Mouse (Mus musculus): Measurements from ENCODE around the gene Gm136. TPM values are rescaled to one million over a fixed set of nuclear protein-coding genes. Genes with fewer than 3 reads are reported as not detected.

Gm136 gene
- total RNA-seq (2014; rRNA removed), result not detected in 2 replicates
- polyA plus RNA-seq (2015; fragmentation: Nextera tagmentation; extraction: Ambion mirVana), result 0.23 TPM in 1 of 2 replicates, not detected in the other

DNA sequence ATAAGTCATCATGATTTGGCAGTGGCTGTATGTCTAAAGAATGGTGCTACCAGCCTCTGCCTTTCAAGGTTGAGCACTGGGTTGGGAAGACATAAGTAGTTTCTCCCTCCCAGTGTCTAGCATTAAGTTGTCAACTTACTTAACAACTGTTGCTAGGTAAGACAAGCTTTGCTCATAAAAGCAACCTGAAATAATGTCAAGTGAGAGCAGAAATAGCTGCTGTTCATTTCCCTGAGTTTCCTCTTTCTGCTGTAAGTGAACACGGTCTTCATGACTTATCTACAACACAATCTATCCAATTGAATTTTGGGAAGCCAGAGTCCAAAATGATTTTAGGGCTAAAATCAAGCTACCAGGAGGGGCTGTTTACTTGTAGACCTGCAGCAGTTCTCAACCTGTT, at the start of gene Gm136:
Gene Gm136, minus strand, starts transcription at position 101 of the 400 bp plus-strand sequence.
- ATAC-seq, result peak; percentile 27; the same call in 1 of the 2 replicates
- Histone ChIP-seq H3K4me2 (ENCODE audit: low read depth) (no peak within 1 kb of the TSS), H3K27ac (ENCODE audit: low read depth, low read length) (no peak within 1 kb of the TSS), H3K9ac (no peak within 1 kb of the TSS), H3K4me3 (ENCODE audit: low read depth, low read length) (no peak within 1 kb of the TSS), H3K36me3 (ENCODE audit: insufficient read depth) (no peaks in the 10 kb centered on the region), H3K9me3 (ENCODE audit: low read length) (no peaks in the 10 kb centered on the region), H3K4me1 (ENCODE audit: insufficient read depth) (no peaks in the 10 kb centered on the region), H3K27me3 (ENCODE audit: insufficient read depth, low read length) (no peaks in the 10 kb centered on the region)
- no peak for TF ChIP-seq CTCF (IDR thresholded peaks at IDR 0.05; ENCODE audit: low read depth)
- peak; percentile 16 for DNase-seq
- WGBS, result 82% methylated on average over 1 of the region's 1 CpGs

DNA sequence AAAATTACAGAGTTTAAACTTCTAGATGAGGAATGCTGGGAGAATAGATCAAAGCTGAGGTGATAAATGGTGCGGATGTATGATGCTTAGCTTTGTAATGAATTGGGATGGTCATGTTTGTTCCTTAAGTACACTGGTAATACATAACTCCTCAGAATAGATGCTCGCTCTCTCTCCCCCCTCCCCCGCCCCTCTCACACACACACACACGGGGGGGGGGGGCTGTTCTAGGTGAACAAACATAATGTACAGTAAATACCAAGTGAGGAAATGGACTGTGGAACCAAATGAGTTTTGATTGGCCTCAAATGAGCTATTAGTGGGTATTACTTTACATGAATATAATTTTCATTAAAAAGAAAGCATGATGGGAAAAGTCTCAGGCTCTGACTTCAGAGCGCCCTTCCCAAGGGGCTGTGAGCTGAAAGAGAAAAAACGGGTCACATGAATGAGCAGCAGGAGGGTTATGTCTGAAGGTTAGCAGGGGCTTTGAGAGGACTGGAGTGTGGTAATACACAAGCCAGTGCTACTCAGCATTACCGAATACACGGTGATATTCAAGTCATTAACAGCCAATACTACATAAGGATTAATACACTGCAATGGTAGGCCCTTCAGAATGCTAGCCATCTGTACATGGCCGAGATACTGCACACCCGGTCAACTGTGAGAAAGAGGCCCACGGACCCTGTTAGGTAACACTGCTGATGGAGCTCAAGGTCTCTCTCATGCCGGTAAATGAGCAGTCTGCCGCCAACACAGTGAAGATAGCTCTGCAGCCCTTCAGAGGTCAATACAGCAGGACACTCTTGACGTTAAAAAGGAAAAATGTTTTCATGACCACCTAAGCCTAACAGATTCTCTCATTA, 45.3 kb upstream of the Gm136 start:
- no peak overlapping the region for H3K9ac ChIP-seq
- H3K27me3 ChIP-seq (ENCODE audit: insufficient read depth, low read length), result no peaks in the 10 kb centered on the region
- no peaks in the 10 kb centered on the region for H3K9me3 ChIP-seq (ENCODE audit: low read length)
- no peak overlapping the region for H3K27ac ChIP-seq (ENCODE audit: low read depth, low read length)
- DNase-seq (no peak), ATAC-seq (no peak)
- H3K36me3 ChIP-seq (ENCODE audit: insufficient read depth), result peaks cover 7% of the 10 kb centered on the region
- no peak overlapping the region for H3K4me2 ChIP-seq (ENCODE audit: low read depth)
- H3K4me1 ChIP-seq (ENCODE audit: insufficient read depth), result no peaks in the 10 kb centered on the region
- 88% methylated on average over 14 of the region's 14 CpGs for WGBS
- TF ChIP-seq CTCF (IDR thresholded peaks at IDR 0.05; ENCODE audit: low read depth), result no peak
- H3K4me3 ChIP-seq (ENCODE audit: low read depth, low read length), result no peak overlapping the region

DNA sequence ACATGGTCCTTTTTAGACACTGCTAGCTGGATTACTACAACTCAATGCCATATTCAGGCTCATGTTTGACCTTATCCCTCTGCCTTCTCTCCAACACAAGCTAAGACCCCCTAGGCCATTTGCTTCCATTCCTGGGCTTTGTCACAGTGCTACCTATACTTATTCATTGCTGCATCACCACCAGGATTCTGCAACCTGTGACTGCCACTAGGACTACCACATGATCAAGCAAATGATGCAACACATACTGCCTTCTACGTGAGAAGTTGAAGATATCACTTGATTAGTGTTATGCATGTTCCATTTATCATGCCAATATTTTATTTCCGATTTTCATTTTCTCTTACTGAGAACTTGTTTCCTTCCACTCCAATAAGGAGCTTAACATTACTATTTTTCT, 41.9 kb upstream of the Gm136 start:
- 85% methylated on average over 2 of the region's 2 CpGs for WGBS
- H3K27me3 ChIP-seq (ENCODE audit: insufficient read depth, low read length), result no peaks in the 10 kb centered on the region
- no peaks in the 10 kb centered on the region for H3K36me3 ChIP-seq (ENCODE audit: insufficient read depth)
- H3K27ac ChIP-seq (ENCODE audit: low read depth, low read length), result no peak overlapping the region
- ATAC-seq (peak; percentile 30; the same call in 1 of the 2 replicates), DNase-seq (no peak)
- H3K4me3 ChIP-seq (ENCODE audit: low read depth, low read length), result no peak overlapping the region
- TF ChIP-seq CTCF (IDR thresholded peaks at IDR 0.05; ENCODE audit: low read depth), result no peak
- H3K9me3 ChIP-seq (ENCODE audit: low read length), result no peaks in the 10 kb centered on the region
- no peak overlapping the region for H3K9ac ChIP-seq
- H3K4me2 ChIP-seq (ENCODE audit: low read depth), result no peak overlapping the region
- no peaks in the 10 kb centered on the region for H3K4me1 ChIP-seq (ENCODE audit: insufficient read depth)

DNA sequence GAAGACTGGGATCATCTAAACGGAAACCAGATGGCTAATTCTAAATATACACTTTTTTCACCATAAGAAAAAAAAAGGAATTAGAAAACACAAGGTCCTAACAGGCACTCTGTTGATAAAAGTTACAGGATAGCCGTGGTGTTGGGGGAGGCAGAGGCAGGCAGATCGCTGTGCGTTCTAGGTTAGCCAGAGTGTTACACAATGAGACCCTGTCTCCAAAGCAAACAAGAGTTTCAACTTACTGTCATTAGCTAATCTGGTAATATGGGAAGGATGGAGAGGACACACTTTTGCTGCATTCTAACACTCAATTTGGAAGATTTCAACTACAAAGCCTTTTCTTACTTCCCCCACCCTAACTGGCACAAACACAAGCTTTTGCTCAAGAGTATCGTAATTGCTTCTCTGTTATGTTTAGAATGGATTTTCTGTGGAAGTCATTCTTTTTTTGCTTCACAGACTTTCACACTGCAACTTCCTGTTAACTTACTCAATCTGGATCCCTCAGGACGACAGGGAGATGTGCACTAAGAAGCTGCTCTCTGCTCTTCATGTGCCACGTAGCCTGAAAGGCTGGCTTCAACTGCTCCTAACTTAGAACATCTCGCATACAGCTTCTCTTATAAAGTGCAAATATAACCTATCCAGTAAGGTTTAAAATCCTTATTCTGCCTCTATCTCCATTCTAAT, 41.4 kb upstream of the Gm136 start:
- Histone ChIP-seq H3K4me1 (ENCODE audit: insufficient read depth) (no peaks in the 10 kb centered on the region), H3K4me3 (ENCODE audit: low read depth, low read length) (no peak overlapping the region), H3K36me3 (ENCODE audit: insufficient read depth) (no peaks in the 10 kb centered on the region), H3K9me3 (ENCODE audit: low read length) (no peaks in the 10 kb centered on the region), H3K4me2 (ENCODE audit: low read depth) (no peak overlapping the region), H3K27me3 (ENCODE audit: insufficient read depth, low read length) (no peaks in the 10 kb centered on the region), H3K27ac (ENCODE audit: low read depth, low read length) (no peak overlapping the region), H3K9ac (no peak overlapping the region)
- 77% methylated on average over 8 of the region's 8 CpGs for WGBS
- ATAC-seq (peak; percentile 36; the same call in 1 of the 2 replicates), DNase-seq (no peak)
- TF ChIP-seq CTCF (IDR thresholded peaks at IDR 0.05; ENCODE audit: low read depth), result no peak

DNA sequence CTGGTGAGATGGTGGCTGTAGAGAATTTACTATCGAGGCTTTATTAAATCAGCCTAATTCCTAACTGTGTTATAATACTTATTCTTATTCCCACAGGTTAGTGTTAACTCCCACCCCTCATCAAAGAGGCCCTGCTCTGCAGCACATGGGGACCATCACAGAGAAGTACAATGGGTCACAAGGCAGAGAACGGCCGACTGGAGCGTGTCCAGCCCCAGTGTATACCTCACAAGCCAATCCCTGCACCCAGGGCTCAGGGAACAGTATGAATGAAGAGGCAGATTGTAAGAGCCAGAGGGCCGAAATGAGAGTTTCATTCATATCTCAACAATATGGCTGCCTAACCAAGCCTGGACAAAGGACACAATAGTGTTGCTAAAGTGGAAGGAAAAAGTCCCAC, 40.2 kb upstream of the Gm136 start:
- TF ChIP-seq CTCF (IDR thresholded peaks at IDR 0.05; ENCODE audit: low read depth), result no peak
- whole genome bisulfite sequencing, result 66% methylated on average over 5 of the region's 5 CpGs
- ATAC-seq, result no peak
- no peaks in the 10 kb centered on the region for H3K27me3 ChIP-seq (ENCODE audit: insufficient read depth, low read length)
- no peak overlapping the region for H3K4me3 ChIP-seq (ENCODE audit: low read depth, low read length)
- H3K4me1 ChIP-seq (ENCODE audit: insufficient read depth), result no peaks in the 10 kb centered on the region
- H3K4me2 ChIP-seq (ENCODE audit: low read depth), result no peak overlapping the region
- no peaks in the 10 kb centered on the region for H3K36me3 ChIP-seq (ENCODE audit: insufficient read depth)
- no peak overlapping the region for H3K9ac ChIP-seq
- DNase-seq, result no peak
- no peaks in the 10 kb centered on the region for H3K9me3 ChIP-seq (ENCODE audit: low read length)
- H3K27ac ChIP-seq (ENCODE audit: low read depth, low read length), result no peak overlapping the region

DNA sequence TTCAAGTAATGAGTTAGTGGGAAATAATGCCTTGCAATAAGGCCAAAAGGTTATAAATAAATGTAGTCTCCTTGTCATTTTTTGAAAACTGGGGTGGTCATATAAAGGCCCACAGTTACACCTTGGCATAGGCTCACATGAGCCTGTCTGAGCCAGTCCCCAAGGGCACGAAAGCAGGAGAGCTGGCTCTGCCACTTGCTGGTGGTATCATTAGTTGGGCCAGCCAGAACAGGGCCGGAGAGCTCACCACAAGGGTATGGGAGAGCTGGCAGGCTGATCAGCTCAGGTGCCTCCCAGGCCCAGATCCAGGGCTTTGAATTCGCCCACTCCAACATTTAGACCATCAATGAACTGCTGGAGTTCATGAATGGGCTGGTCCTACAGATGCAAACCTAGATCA, 30.4 kb upstream of the Gm136 start:
- no peak overlapping the region for H3K27ac ChIP-seq (ENCODE audit: low read depth, low read length)
- no peaks in the 10 kb centered on the region for H3K4me1 ChIP-seq (ENCODE audit: insufficient read depth)
- H3K4me2 ChIP-seq (ENCODE audit: low read depth), result no peak overlapping the region
- H3K4me3 ChIP-seq (ENCODE audit: low read depth, low read length), result no peak overlapping the region
- H3K9ac ChIP-seq, result no peak overlapping the region
- no peak for DNase-seq
- 78% methylated on average over 3 of the region's 3 CpGs for WGBS
- H3K9me3 ChIP-seq (ENCODE audit: low read length), result no peaks in the 10 kb centered on the region
- TF ChIP-seq CTCF (IDR thresholded peaks at IDR 0.05; ENCODE audit: low read depth), result no peak
- no peaks in the 10 kb centered on the region for H3K36me3 ChIP-seq (ENCODE audit: insufficient read depth)
- H3K27me3 ChIP-seq (ENCODE audit: insufficient read depth, low read length), result no peaks in the 10 kb centered on the region
- no peak for ATAC-seq

DNA sequence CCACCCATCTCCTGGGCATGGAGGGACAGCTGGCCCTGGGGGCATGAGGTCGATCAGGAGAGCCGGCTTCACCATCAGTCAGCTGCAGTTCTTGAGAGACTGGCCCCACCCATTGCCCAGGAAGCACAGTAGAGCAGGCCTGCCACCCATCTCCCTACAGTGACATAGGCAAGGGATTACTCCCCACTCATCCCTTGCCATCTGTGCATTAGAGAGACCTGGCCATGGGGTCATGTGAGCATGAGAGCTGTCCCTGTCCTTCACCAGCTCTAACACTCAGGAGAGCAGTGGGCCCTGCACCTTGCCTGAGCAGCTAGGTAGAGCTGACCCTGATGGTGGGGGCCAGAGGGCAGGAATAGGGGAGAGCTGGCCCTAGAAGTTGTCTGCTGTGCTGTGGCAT, 29.6 kb upstream of the Gm136 start:
- TF ChIP-seq CTCF (IDR thresholded peaks at IDR 0.05; ENCODE audit: low read depth), result no peak
- DNase-seq (no peak), ATAC-seq (no peak)
- Histone ChIP-seq H3K27me3 (ENCODE audit: insufficient read depth, low read length) (no peaks in the 10 kb centered on the region), H3K4me1 (ENCODE audit: insufficient read depth) (no peaks in the 10 kb centered on the region), H3K9me3 (ENCODE audit: low read length) (no peaks in the 10 kb centered on the region), H3K27ac (ENCODE audit: low read depth, low read length) (no peak overlapping the region), H3K4me3 (ENCODE audit: low read depth, low read length) (no peak overlapping the region), H3K9ac (no peak overlapping the region), H3K36me3 (ENCODE audit: insufficient read depth) (no peaks in the 10 kb centered on the region), H3K4me2 (ENCODE audit: low read depth) (no peak overlapping the region)
- 83% methylated on average over 2 of the region's 2 CpGs for WGBS
